28 mouse cellular contexts compared by ENCODE assay signal in the genomic region with DNA sequence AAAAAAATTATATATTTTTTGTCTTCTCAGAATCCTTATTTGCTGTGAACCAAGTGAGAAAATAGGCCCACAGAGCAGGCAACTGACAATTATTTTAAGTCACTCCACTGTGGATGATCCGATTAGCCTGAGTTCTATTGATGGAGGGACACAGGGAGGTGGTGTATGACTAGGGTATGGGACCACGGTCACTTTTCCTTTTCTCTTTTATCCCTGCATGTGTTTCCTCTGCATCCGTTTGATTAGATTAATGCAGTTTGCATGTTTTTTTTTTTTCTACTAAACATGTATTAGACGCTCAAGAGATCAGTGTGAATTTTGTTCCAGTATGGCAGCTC.
DNase-seq lines count a peak whose midpoint lies in the region; ATAC-seq and TF ChIP-seq lines count a peak whose summit lies in the region.
"Had no signal": no experiment of that assay in that cellular context is flagged by ENCODE, and none has a peak within 500 bp of the region (broad histone marks: within the 10 kb centered on the region; RNA-seq: fewer than 3 reads in every experiment).

No protein-coding gene starts in this region.

- no peak for DNase-seq in midbrain, postnatal 0 days (ENCODE audit: low spot score)
- peak; percentile 87 for DNase-seq in retina, postnatal 1 day
- DNase-seq in urinary bladder, adult 18-20 months (ENCODE audit: low spot score in 2 of 2), result no peak
- no peak for DNase-seq in adrenal gland, postnatal 36 days
- DNase-seq: adrenal gland, adult 2 months; B cell, adult 2 months; cerebellum, adult 8-10 months; cerebellum, postnatal 36 days; gastrocnemius, postnatal 10 days; heart, postnatal 4 days; kidney, adult 18-20 months; kidney, postnatal 25 days; right cerebral cortex, postnatal 4 days; thymus, adult 18-20 months; thymus, postnatal 25 days had no signal

- 18% methylated on average over 4 of the region's 4 CpGs for WGBS in midbrain, embryonic 12.5 days
- 27% methylated on average over 4 of the region's 4 CpGs for WGBS in midbrain, postnatal 0 days
- 21% methylated on average over 4 of the region's 4 CpGs for WGBS in forebrain, embryonic 12.5 days
- WGBS in forebrain, embryonic 16.5 days, result 17% methylated on average over 4 of the region's 4 CpGs

- no peak overlapping the region for H3K4me3 ChIP-seq in midbrain, embryonic 12.5 days
- no peak overlapping the region for H3K4me3 ChIP-seq in midbrain, postnatal 0 days (ENCODE audit: low read depth, low read length)
- H3K4me3 ChIP-seq in forebrain, embryonic 12.5 days (replicated peaks), result no peak overlapping the region
- H3K4me3 ChIP-seq in forebrain, embryonic 16.5 days (replicated peaks; ENCODE audit: low read length), result no peak overlapping the region
- H3K4me3 ChIP-seq: kidney, embryonic 15.5 days; left cerebral cortex, adult 2 months; limb, embryonic 13.5 days; lung, embryonic 15.5 days had no signal

- ATAC-seq in midbrain, embryonic 12.5 days (ENCODE audit: low FRiP score, low read depth), result peak; percentile 73; the same call in 1 of the 2 replicates
- no peak for ATAC-seq in midbrain, postnatal 0 days (ENCODE audit: low FRiP score)
- ATAC-seq in forebrain, embryonic 12.5 days (ENCODE audit: low FRiP score), result peak; percentile 55; the same call in 1 of the 2 replicates
- ATAC-seq in forebrain, embryonic 16.5 days, result peak; percentile 49; the same call in 1 of the 2 replicates
- ATAC-seq: activated CD4-positive, CD25-positive, alpha-beta regulatory T cell, adult 4 months; inflammation-experienced regulatory T-cells, adult 6 months had no signal

- no peak overlapping the region for H3K27ac ChIP-seq in midbrain, embryonic 12.5 days (replicated peaks)
- H3K27ac ChIP-seq in midbrain, postnatal 0 days (ENCODE audit: low read depth, low read length), result no peak overlapping the region
- peak overlapping the region; percentile 2; the same call in 1 of the 2 replicates for H3K27ac ChIP-seq in forebrain, embryonic 12.5 days
- H3K27ac ChIP-seq in forebrain, embryonic 16.5 days (ENCODE audit: low read length), result no peak overlapping the region
- H3K27ac ChIP-seq: hindbrain, embryonic 14.5 days; kidney, embryonic 15.5 days; left cerebral cortex, adult 2 months; lung, embryonic 15.5 days; stomach, postnatal 0 days had no signal

- no peaks in the 10 kb centered on the region for H3K27me3 ChIP-seq in midbrain, embryonic 12.5 days
- H3K27me3 ChIP-seq in midbrain, postnatal 0 days (ENCODE audit: insufficient read depth, low read length), result no peaks in the 10 kb centered on the region
- no peaks in the 10 kb centered on the region for H3K27me3 ChIP-seq in forebrain, embryonic 12.5 days
- H3K27me3 ChIP-seq in forebrain, embryonic 16.5 days (replicated peaks; ENCODE audit: control insufficient read depth, insufficient read depth, low read length), result no peaks in the 10 kb centered on the region
- H3K27me3 ChIP-seq: kidney, embryonic 15.5 days; limb, embryonic 13.5 days; lung, embryonic 15.5 days had no signal

- no peak for TF ChIP-seq CTCF in midbrain, postnatal 0 days (IDR thresholded peaks at IDR 0.05)

- H3K4me2 ChIP-seq in midbrain, embryonic 12.5 days (replicated peaks), result peak overlapping the region; percentile 22; the same call in 1 of the 2 replicates
- H3K4me2 ChIP-seq in midbrain, postnatal 0 days (ENCODE audit: low read depth, low read length, poor library complexity, severe bottlenecking), result no peak overlapping the region
- peak overlapping the region; percentile 21; the same call in 1 of the 2 replicates for H3K4me2 ChIP-seq in forebrain, embryonic 12.5 days
- H3K4me2 ChIP-seq in forebrain, embryonic 16.5 days (ENCODE audit: low read length), result no peak overlapping the region
- H3K4me2 ChIP-seq: heart, embryonic 11.5 days; kidney, embryonic 15.5 days; limb, embryonic 13.5 days; liver, embryonic 11.5 days; lung, embryonic 15.5 days had no signal

- peaks cover 22% of the 10 kb centered on the region for H3K4me1 ChIP-seq in midbrain, embryonic 12.5 days
- no peaks in the 10 kb centered on the region for H3K4me1 ChIP-seq in midbrain, postnatal 0 days (ENCODE audit: insufficient read depth, low read length)
- peaks cover 26% of the 10 kb centered on the region for H3K4me1 ChIP-seq in forebrain, embryonic 12.5 days
- H3K4me1 ChIP-seq in forebrain, embryonic 16.5 days (replicated peaks; ENCODE audit: control insufficient read depth, insufficient read depth, low read length), result peaks cover 23% of the 10 kb centered on the region

- no peaks in the 10 kb centered on the region for H3K9me3 ChIP-seq in midbrain, embryonic 12.5 days
- H3K9me3 ChIP-seq in midbrain, postnatal 0 days (ENCODE audit: low read length), result no peaks in the 10 kb centered on the region
- H3K9me3 ChIP-seq in forebrain, embryonic 12.5 days, result no peaks in the 10 kb centered on the region
- no peaks in the 10 kb centered on the region for H3K9me3 ChIP-seq in forebrain, embryonic 16.5 days (ENCODE audit: control insufficient read depth, low read length)
- H3K9me3 ChIP-seq: kidney, embryonic 15.5 days; limb, embryonic 13.5 days; lung, embryonic 15.5 days had no signal

- H3K36me3 ChIP-seq in midbrain, embryonic 12.5 days, result no peaks in the 10 kb centered on the region
- H3K36me3 ChIP-seq in midbrain, postnatal 0 days (ENCODE audit: insufficient read depth, low read length), result no peaks in the 10 kb centered on the region
- H3K36me3 ChIP-seq in forebrain, embryonic 12.5 days (replicated peaks), result no peaks in the 10 kb centered on the region
- no peaks in the 10 kb centered on the region for H3K36me3 ChIP-seq in forebrain, embryonic 16.5 days (ENCODE audit: control insufficient read depth, insufficient read depth)
- H3K36me3 ChIP-seq: kidney, embryonic 15.5 days; limb, embryonic 13.5 days; lung, embryonic 15.5 days had no signal

- H3K9ac ChIP-seq in midbrain, embryonic 12.5 days (replicated peaks), result no peak overlapping the region
- no peak overlapping the region for H3K9ac ChIP-seq in midbrain, postnatal 0 days (replicated peaks; ENCODE audit: low read length, poor library complexity, severe bottlenecking)
- H3K9ac ChIP-seq in forebrain, embryonic 12.5 days, result no peak overlapping the region
- no peak overlapping the region for H3K9ac ChIP-seq in forebrain, embryonic 16.5 days (replicated peaks; ENCODE audit: low read depth, low read length)
- H3K9ac ChIP-seq: hindbrain, embryonic 14.5 days; kidney, embryonic 15.5 days; limb, embryonic 13.5 days; lung, embryonic 15.5 days had no signal

Comparison
In these comparisons a context has a peak if more than half of its experiments do, and no peak if none do; other contexts are left out.
1. H3K4me2 ChIP-seq: peak in midbrain, embryonic 12.5 days (single experiment) and forebrain, embryonic 12.5 days (single experiment); none in midbrain, postnatal 0 days (single experiment) and forebrain, embryonic 16.5 days (single experiment).